Mouse (Mus musculus) monocyte, adult 5-6 weeks (primary cell): ENCODE results near the gene Amer3. TPM values are rescaled to one million over a fixed set of nuclear protein-coding genes. Genes with fewer than 3 reads are reported as not detected.
"Not testable (repeated sequence)": the region's sequence is repeated elsewhere in the genome, so short reads cannot be mapped to it uniquely, and the experiment has no call there.

Source experiments
- ATAC-seq: fragments of 153-309, 156-312 bp; replicated peaks from 2 replicates; pipeline ENCODE4 v1.8.0; 2017; ENCODE audit warnings: mild to moderate bottlenecking; ENCODE audit not compliant: low TSS enrichment, insufficient number of reproducible peaks, severe bottlenecking, poor library complexity, low FRiP score
- total RNA-seq: library from RNA; stranded (forward); fragments of 200-1000, 200-491, 200-594 nt; gene quantifications from 3 replicates; pipeline ENCODE4 v1.2.3, GENCODE M21; 2017

The Amer3 gene
- total RNA-seq, 1 experiment from 2014 or later, result not detected

GRCm38 (mm10) chr1:34587298-34588096 lies 8.0 kb downstream of the Amer3 start:
- ATAC-seq, result no peak

GRCm38 (mm10) chr1:34600000-34600399 lies 20.5 kb downstream of the Amer3 start:
- no peak for ATAC-seq

- ATAC-seq, result no peak
These were observed 22.0 kb downstream of the Amer3 start for GRCm38 (mm10) chr1:34601323-34602047.

DNA sequence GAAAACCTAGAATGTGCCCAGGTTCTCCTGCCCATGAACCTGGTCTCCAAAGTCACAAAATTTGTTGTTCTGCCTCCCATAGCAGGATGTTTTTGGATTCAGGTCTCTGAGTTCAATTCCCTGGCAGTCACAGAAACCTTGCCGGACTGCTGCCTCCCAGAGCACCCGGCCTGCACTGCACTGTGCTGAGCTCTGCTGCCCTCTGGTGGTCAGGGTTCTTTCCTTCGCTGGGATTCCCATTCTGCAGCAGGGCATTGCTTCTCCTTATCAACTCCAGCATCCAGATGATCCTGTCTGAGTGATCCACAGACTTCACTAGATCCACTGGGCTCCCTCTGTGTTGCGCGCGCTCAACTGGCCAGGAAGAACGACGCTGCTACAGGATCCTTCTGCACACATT lies 22.9 kb downstream of the Amer3 start:
- ATAC-seq, result peak; percentile 76

DNA sequence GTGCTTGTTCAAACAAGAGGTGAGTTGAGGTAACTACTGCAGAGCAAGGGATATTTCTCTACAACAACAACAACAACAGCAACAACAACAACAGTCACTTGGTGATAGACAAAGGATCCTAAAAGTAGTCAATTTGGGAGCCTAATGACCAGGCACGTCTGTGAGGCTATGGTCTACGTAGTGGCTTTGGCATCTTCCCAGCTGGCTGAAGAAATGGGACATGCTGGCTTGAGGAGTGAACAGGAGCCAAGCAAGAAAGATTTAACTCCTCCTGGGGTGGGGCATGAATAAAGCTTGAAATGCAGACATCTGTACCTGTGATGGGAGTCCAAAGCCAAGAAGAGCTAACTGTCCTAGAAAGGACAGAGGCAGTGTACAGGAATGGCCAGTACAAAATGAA lies 34.3 kb downstream of the Amer3 start:
- ATAC-seq, result no peak

DNA sequence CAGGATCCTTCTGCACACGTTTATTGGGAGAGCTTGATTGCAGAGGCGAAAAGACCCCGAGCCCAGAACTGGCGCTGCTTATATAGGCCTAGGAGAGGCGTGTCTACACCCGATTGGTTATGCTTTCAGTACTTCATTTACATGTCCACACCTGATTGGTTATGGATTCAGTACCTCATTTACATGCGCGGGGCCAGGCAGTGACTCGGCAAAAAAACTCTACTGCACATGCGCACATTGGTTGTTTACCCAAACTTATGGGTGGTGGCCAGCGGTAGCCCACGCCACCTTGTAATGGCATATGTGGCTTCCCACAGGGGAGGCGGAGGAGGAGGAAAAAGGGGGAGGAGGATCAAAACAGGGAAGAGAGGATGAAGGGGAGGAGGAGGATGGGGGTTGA lies 40.7 kb downstream of the Amer3 start:
- not testable (repeated sequence) for ATAC-seq

DNA sequence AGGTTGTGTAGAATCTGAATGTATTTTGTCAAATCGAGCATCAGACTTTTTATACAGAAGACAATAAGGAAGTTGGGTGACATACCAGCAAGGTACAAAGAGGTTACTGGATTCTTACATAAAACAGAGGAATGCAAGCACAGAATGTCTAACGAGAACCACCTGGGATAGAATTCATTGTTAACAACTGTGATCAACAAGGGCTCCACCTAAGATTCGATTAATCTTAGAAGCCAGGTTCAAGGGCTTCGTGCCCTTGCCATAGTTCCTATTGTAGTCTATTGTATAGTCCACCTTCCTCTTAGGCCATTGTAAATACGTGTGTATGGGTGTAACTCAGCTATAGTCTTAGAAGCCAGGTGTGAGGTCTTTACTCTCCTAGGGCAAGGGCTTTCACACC lies 41.3 kb downstream of the Amer3 start:
- ATAC-seq, result not testable (repeated sequence)

DNA sequence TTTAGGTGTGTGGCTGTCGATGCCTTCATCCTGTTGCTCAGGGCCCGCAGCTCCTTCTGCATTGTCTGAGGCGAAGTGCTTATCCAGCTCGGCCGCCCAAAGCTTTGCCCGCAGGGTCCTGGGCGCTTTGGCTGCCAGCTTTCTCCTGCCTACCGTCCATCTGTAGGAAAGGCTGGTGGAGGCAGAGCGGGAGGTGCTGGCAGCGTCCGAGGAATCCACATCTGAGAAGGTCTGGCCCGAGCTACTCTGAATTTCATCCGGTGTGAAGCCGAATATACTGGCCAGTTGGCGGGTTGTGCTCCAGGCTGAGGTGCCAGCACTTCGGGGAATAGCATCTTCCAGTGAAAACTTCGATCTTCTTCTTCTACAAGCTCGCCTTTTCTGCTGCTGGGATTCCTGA lies 56.3 kb downstream of the Amer3 start:
- no peak for ATAC-seq

Other genes starting within 250 kb of the Amer3 start
- gene Ccdc115, start 140.0 kb upstream of the Amer3 start, total RNA-seq, result 37.3 to 46.3 TPM (median 43.2 TPM) in 3 replicates
- 20.7 to 25.3 TPM (median 24.1 TPM) in 3 replicates for gene Imp4, start 139.8 kb upstream of the Amer3 start, total RNA-seq
- gene Ptpn18, start 119.9 kb upstream of the Amer3 start, total RNA-seq, result 254 to 418 TPM (median 327 TPM) in 3 replicates
- gene Prss39, start 81.2 kb upstream of the Amer3 start, total RNA-seq, result not detected in 3 replicates
- gene Cfc1, start 44.0 kb upstream of the Amer3 start, total RNA-seq, result not detected in 3 replicates
- gene Prss40, start 18.7 kb upstream of the Amer3 start, total RNA-seq, result not detected in 3 replicates